Mouse (Mus musculus): ENCODE measurements at regions not wholly inside any gene's neighbourhood (a gene's known extent, or its start where the extent isn't known, plus 50 kb on each side); places are given as distances from the start of the nearest gene placed in this dataset.
A peak's percentile ranks its signal among the peaks of the same experiment; 100 is the strongest.
"Not testable (repeated sequence)": the region's sequence is repeated elsewhere in the genome, so short reads cannot be mapped to it uniquely, and the experiment has no call there.

GRCm38 (mm10) chr12:71526623-71527022 is 216.9 kb downstream of the Dact1 start:
- DNase-seq (ENCODE audit: low read depth, low spot score): no peak

GRCm38 (mm10) chr12:71532161-71532560 is 222.5 kb downstream of the Dact1 start:
- no peak for DNase-seq (ENCODE audit: low read depth, low spot score)

GRCm38 (mm10) chr12:71532708-71533450 is 223.2 kb downstream of the Dact1 start:
- DNase-seq (ENCODE audit: low read depth, low spot score): peak; percentile 58

GRCm38 (mm10) chr12:71533701-71534100 is 224.0 kb downstream of the Dact1 start:
- no peak for DNase-seq (ENCODE audit: low read depth, low spot score)

GRCm38 (mm10) chr12:71534199-71534598 is 224.5 kb downstream of the Dact1 start:
- DNase-seq (ENCODE audit: low read depth, low spot score): no peak

- DNase-seq (ENCODE audit: low read depth, low spot score): no peak
Measured at GRCm38 (mm10) chr12:71535251-71535650, 225.6 kb downstream of the Dact1 start.

GRCm38 (mm10) chr12:71535831-71536230 is 226.1 kb downstream of the Dact1 start:
- not testable (repeated sequence) for DNase-seq (ENCODE audit: low read depth, low spot score)

GRCm38 (mm10) chr12:71538691-71539090 is 229.0 kb downstream of the Dact1 start:
- no peak for DNase-seq (ENCODE audit: low read depth, low spot score)

GRCm38 (mm10) chr12:71540279-71540678 is 230.6 kb downstream of the Dact1 start:
- DNase-seq (ENCODE audit: low read depth, low spot score): no peak

GRCm38 (mm10) chr12:71541961-71542360 is 232.3 kb downstream of the Dact1 start:
- no peak for DNase-seq (ENCODE audit: low read depth, low spot score)

GRCm38 (mm10) chr12:71543571-71544119 is 234.0 kb downstream of the Dact1 start:
- DNase-seq (ENCODE audit: low read depth, low spot score): no peak

- no peak for DNase-seq (ENCODE audit: low read depth, low spot score)
Measured at GRCm38 (mm10) chr12:71544401-71545159, 234.9 kb downstream of the Dact1 start.

- DNase-seq (ENCODE audit: low read depth, low spot score): no peak
Measured at GRCm38 (mm10) chr12:71546523-71547265, 237.0 kb downstream of the Dact1 start.

- no peak for DNase-seq (ENCODE audit: low read depth, low spot score)
Measured at GRCm38 (mm10) chr12:71549336-71549735, 239.7 kb downstream of the Dact1 start.

- no peak for DNase-seq (ENCODE audit: low read depth, low spot score)
Measured at GRCm38 (mm10) chr12:71554212-71554611, 244.5 kb downstream of the Dact1 start.

- no peak for DNase-seq (ENCODE audit: low read depth, low spot score)
Measured at GRCm38 (mm10) chr12:71561259-71561658, 251.6 kb downstream of the Dact1 start.

GRCm38 (mm10) chr12:71561918-71562572 is 252.4 kb downstream of the Dact1 start:
- DNase-seq (ENCODE audit: low read depth, low spot score): no peak

GRCm38 (mm10) chr12:71563219-71563618 is 253.5 kb downstream of the Dact1 start:
- DNase-seq (ENCODE audit: low read depth, low spot score): no peak

- DNase-seq (ENCODE audit: low read depth, low spot score): no peak
Measured at GRCm38 (mm10) chr12:71566371-71566770, 256.7 kb downstream of the Dact1 start.

GRCm38 (mm10) chr12:71568251-71568650 is 258.6 kb downstream of the Dact1 start:
- no peak for DNase-seq (ENCODE audit: low read depth, low spot score)

GRCm38 (mm10) chr12:71568880-71569390 is 259.3 kb downstream of the Dact1 start:
- no peak for DNase-seq (ENCODE audit: low read depth, low spot score)

All from mesoderm, embryonic 11.5 days (tissue).